Mouse (Mus musculus): ENCODE measurements around the gene Sdr9c7.

- no peak for TF ChIP-seq CTCF (IDR thresholded peaks at IDR 0.05; ENCODE audit: low read depth, low read length)
- TF ChIP-seq POLR2A (IDR thresholded peaks at IDR 0.05; ENCODE audit: borderline replicate concordance, low read depth, low read length), result no peak
Measured at GRCm38 (mm10) chr10:127866232-127866631, 32.1 kb upstream of the Sdr9c7 start, which contains the start of gene Rdh16f2.

Data from bone marrow macrophage, adult 2 months (primary cell).